Mouse (Mus musculus): ENCODE data around the gene Susd6. TPM values are rescaled to one million over a fixed set of nuclear protein-coding genes. Genes with fewer than 3 reads are reported as not detected.
A peak's percentile ranks its signal among the peaks of the same experiment; 100 is the strongest.

Gene Susd6
- 17.7 and 18.2 TPM in 2 replicates for polyA plus RNA-seq (2014; fragmentation: Nextera tagmentation; extraction: Ambion mirVana)

GRCm38 (mm10) chr12:80789849-80790694 lies at the start of gene Susd6:
Gene Susd6 (plus strand): TSS chr12:80790510.
- DNase-seq (ENCODE audit: low spot score): peak; percentile 100
- peak; percentile 98 for ATAC-seq (ENCODE audit: low FRiP score)
- H3K9ac ChIP-seq (ENCODE audit: low read depth, low read length): peak within 1 kb of the TSS; percentile 89
- H3K4me2 ChIP-seq (replicated peaks; ENCODE audit: low read depth, low read length): peak within 1 kb of the TSS; percentile 70
- H3K27ac ChIP-seq (ENCODE audit: low read depth, low read length): peak within 1 kb of the TSS; percentile 96
- peak within 1 kb of the TSS; percentile 98 for H3K4me3 ChIP-seq (ENCODE audit: low read depth, low read length)
- H3K36me3 ChIP-seq (ENCODE audit: control insufficient read depth, insufficient read depth, low read length): no peaks in the 10 kb centered on the region
- 4% methylated on average over 44 of the region's 56 CpGs for WGBS
- no peaks in the 10 kb centered on the region for H3K9me3 ChIP-seq (ENCODE audit: control insufficient read depth, low read length)
- H3K27me3 ChIP-seq (ENCODE audit: control insufficient read depth, insufficient read depth, low read length): no peaks in the 10 kb centered on the region
- no peaks in the 10 kb centered on the region for H3K4me1 ChIP-seq (replicated peaks; ENCODE audit: control insufficient read depth, insufficient read depth, low read length)

- ATAC-seq (ENCODE audit: low FRiP score) (no peak), DNase-seq (ENCODE audit: low spot score) (no peak)
- Histone ChIP-seq H3K4me3 (ENCODE audit: low read depth, low read length) (no peak overlapping the region), H3K36me3 (ENCODE audit: control insufficient read depth, insufficient read depth, low read length) (no peaks in the 10 kb centered on the region), H3K4me1 (replicated peaks; ENCODE audit: control insufficient read depth, insufficient read depth, low read length) (peaks cover 3% of the 10 kb centered on the region), H3K27me3 (ENCODE audit: control insufficient read depth, insufficient read depth, low read length) (no peaks in the 10 kb centered on the region), H3K4me2 (replicated peaks; ENCODE audit: low read depth, low read length) (no peak overlapping the region), H3K9ac (ENCODE audit: low read depth, low read length) (no peak overlapping the region), H3K9me3 (ENCODE audit: control insufficient read depth, low read length) (no peaks in the 10 kb centered on the region), H3K27ac (ENCODE audit: low read depth, low read length) (no peak overlapping the region)
- 82% methylated on average over 1 of the region's 1 CpGs for whole genome bisulfite sequencing
Measured at GRCm38 (mm10) chr12:80744614-80745013, 45.7 kb upstream of the Susd6 start.

DNA sequence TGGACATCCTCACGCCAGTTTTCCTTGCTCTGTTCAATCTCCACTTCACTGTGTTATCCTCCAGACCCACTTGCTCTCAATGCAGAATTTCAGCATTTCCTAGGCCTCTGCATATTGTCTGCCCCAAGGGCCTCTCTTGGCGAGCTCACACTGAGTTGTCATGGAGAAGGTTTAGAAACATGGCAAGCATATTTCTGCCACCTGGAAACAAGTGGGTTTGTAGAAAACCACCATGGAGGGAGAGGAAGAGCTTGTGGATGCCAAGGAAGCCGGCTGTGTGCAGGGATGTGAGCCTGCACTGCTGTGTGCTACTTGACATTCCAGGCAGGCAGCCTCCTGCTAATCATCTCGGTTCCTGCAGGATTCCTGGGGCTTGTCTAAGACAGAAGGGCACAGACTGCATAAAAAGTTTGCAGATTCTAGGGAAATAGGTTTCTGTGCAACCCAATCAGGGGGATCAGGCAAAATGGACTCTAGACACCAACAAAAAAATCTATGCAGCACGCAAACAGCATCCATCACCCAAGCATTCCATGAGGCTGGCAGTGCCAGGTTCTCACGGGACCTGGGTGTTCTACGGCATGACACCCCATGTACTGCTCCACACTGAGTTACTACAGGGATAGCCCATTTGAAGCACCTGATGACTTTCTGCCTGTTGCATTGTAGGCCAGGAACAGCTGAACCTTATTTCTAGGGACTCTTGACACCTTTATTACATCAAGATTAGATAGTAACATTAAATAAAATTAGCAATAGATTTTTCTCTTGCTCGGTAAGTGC lies 44.1 kb upstream of the Susd6 start:
- no peak overlapping the region for H3K4me3 ChIP-seq (ENCODE audit: low read depth, low read length)
- no peak for ATAC-seq (ENCODE audit: low FRiP score)
- DNase-seq (ENCODE audit: low spot score): no peak
- no peaks in the 10 kb centered on the region for H3K27me3 ChIP-seq (ENCODE audit: control insufficient read depth, insufficient read depth, low read length)
- H3K4me1 ChIP-seq (replicated peaks; ENCODE audit: control insufficient read depth, insufficient read depth, low read length): peaks cover 3% of the 10 kb centered on the region
- WGBS: 61% methylated on average over 8 of the region's 8 CpGs
- H3K36me3 ChIP-seq (ENCODE audit: control insufficient read depth, insufficient read depth, low read length): no peaks in the 10 kb centered on the region
- H3K9me3 ChIP-seq (ENCODE audit: control insufficient read depth, low read length): no peaks in the 10 kb centered on the region
- H3K9ac ChIP-seq (ENCODE audit: low read depth, low read length): no peak overlapping the region
- no peak overlapping the region; the same call in 1 of the 2 replicates for H3K4me2 ChIP-seq (replicated peaks; ENCODE audit: low read depth, low read length)
- 0 out of 2 replicates have a peak overlapping the region, but pooled peaks have one; percentile 25 for H3K27ac ChIP-seq (ENCODE audit: low read depth, low read length)

- Histone ChIP-seq H3K27ac (ENCODE audit: low read depth, low read length) (no peak overlapping the region), H3K9ac (ENCODE audit: low read depth, low read length) (no peak overlapping the region), H3K27me3 (ENCODE audit: control insufficient read depth, insufficient read depth, low read length) (no peaks in the 10 kb centered on the region), H3K4me2 (replicated peaks; ENCODE audit: low read depth, low read length) (no peak overlapping the region), H3K4me1 (replicated peaks; ENCODE audit: control insufficient read depth, insufficient read depth, low read length) (no peaks in the 10 kb centered on the region), H3K36me3 (ENCODE audit: control insufficient read depth, insufficient read depth, low read length) (peaks cover 16% of the 10 kb centered on the region), H3K4me3 (ENCODE audit: low read depth, low read length) (no peak overlapping the region), H3K9me3 (ENCODE audit: control insufficient read depth, low read length) (peaks cover 7% of the 10 kb centered on the region)
- WGBS: 85% methylated on average over 6 of the region's 6 CpGs
- no peak for DNase-seq (ENCODE audit: low spot score)
- ATAC-seq (ENCODE audit: low FRiP score): no peak
Measured at GRCm38 (mm10) chr12:80751556-80751955, 38.8 kb upstream of the Susd6 start.

GRCm38 (mm10) chr12:80757751-80758558 lies 32.4 kb upstream of the Susd6 start:
- peak overlapping the region; percentile 80 for H3K4me2 ChIP-seq (replicated peaks; ENCODE audit: low read depth, low read length)
- peak; percentile 70 for DNase-seq (ENCODE audit: low spot score)
- peak overlapping the region; percentile 68 for H3K4me3 ChIP-seq (ENCODE audit: low read depth, low read length)
- H3K9me3 ChIP-seq (ENCODE audit: control insufficient read depth, low read length): peaks cover 25% of the 10 kb centered on the region
- peak overlapping the region; percentile 97 for H3K9ac ChIP-seq (ENCODE audit: low read depth, low read length)
- H3K36me3 ChIP-seq (ENCODE audit: control insufficient read depth, insufficient read depth, low read length): peaks cover 38% of the 10 kb centered on the region
- WGBS: 16% methylated on average over 87 of the region's 122 CpGs
- no peak overlapping the region; the same call in 1 of the 2 replicates for H3K27ac ChIP-seq (ENCODE audit: low read depth, low read length)
- peaks cover 18% of the 10 kb centered on the region for H3K27me3 ChIP-seq (ENCODE audit: control insufficient read depth, insufficient read depth, low read length)
- H3K4me1 ChIP-seq (replicated peaks; ENCODE audit: control insufficient read depth, insufficient read depth, low read length): peaks cover 12% of the 10 kb centered on the region
- ATAC-seq (ENCODE audit: low FRiP score): peak; percentile 33

DNA sequence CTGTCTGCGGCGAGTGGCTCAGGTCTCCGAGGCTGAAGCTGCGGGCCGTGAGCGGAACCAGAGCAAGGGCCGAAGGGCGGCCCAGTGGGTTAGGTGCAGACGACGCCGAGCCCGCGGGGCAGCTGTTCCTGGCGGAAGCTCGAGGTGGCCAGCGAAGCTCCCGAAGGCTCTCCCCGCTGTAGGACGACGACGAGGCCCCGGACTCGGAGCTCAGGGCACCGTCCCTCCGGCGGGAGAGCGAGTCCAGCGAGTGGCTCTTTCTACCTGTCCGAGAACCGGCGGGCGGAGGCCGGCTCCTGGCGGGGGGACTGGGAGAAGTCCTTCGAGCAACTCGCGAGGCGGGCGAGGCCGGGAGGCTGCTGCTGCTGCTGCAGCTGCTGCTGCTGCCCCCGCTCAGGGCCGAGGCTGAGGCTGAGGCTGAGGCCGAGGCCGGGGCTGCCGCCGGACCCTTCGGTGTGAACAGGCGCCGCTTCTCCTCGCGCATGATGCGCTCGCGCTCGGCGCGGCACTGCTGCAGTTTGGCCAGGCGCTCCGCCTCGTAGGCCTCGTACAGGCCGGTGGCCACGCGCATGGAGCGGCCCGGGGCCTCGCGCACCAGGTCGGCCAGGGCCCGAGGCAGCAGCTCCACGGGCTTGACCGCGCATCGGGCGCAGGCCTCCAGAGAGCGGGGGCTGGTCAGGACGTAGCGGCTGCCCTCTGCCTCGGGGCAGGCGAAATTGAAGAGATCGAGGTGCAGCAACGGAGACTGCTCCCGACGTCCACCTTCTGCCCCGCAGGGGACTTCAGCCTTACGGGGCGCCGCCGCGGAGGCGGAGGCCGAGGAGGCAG lies 31.5 kb upstream of the Susd6 start:
- peak; percentile 61 for DNase-seq (ENCODE audit: low spot score)
- Histone ChIP-seq H3K9me3 (ENCODE audit: control insufficient read depth, low read length) (peaks cover 25% of the 10 kb centered on the region), H3K36me3 (ENCODE audit: control insufficient read depth, insufficient read depth, low read length) (peaks cover 38% of the 10 kb centered on the region), H3K4me3 (ENCODE audit: low read depth, low read length) (peak overlapping the region; percentile 68), H3K27me3 (ENCODE audit: control insufficient read depth, insufficient read depth, low read length) (peaks cover 18% of the 10 kb centered on the region), H3K27ac (ENCODE audit: low read depth, low read length) (peak overlapping the region; percentile 98), H3K9ac (ENCODE audit: low read depth, low read length) (peak overlapping the region; percentile 97), H3K4me1 (replicated peaks; ENCODE audit: control insufficient read depth, insufficient read depth, low read length) (peaks cover 12% of the 10 kb centered on the region), H3K4me2 (replicated peaks; ENCODE audit: low read depth, low read length) (peak overlapping the region; percentile 80)
- no peak for ATAC-seq (ENCODE audit: low FRiP score)
- 16% methylated on average over 77 of the region's 92 CpGs for WGBS

- DNase-seq (ENCODE audit: low spot score) (no peak), ATAC-seq (ENCODE audit: low FRiP score) (peak; percentile 30)
- peaks cover 25% of the 10 kb centered on the region for H3K9me3 ChIP-seq (ENCODE audit: control insufficient read depth, low read length)
- 7% methylated on average over 13 of the region's 13 CpGs for WGBS
- peaks cover 38% of the 10 kb centered on the region for H3K36me3 ChIP-seq (ENCODE audit: control insufficient read depth, insufficient read depth, low read length)
- H3K27me3 ChIP-seq (ENCODE audit: control insufficient read depth, insufficient read depth, low read length): peaks cover 18% of the 10 kb centered on the region
- H3K4me3 ChIP-seq (ENCODE audit: low read depth, low read length): peak overlapping the region; percentile 68
- peaks cover 12% of the 10 kb centered on the region for H3K4me1 ChIP-seq (replicated peaks; ENCODE audit: control insufficient read depth, insufficient read depth, low read length)
- peak overlapping the region; percentile 80 for H3K4me2 ChIP-seq (replicated peaks; ENCODE audit: low read depth, low read length)
- H3K27ac ChIP-seq (ENCODE audit: low read depth, low read length): peak overlapping the region; percentile 98
- peak overlapping the region; percentile 97 for H3K9ac ChIP-seq (ENCODE audit: low read depth, low read length)
Measured at GRCm38 (mm10) chr12:80759387-80759712, 31.0 kb upstream of the Susd6 start.
